Mouse (Mus musculus): Measurements from ENCODE around the gene Wfdc15b. TPM values are rescaled to one million over a fixed set of nuclear protein-coding genes. Genes with fewer than 3 reads are reported as not detected.

Wfdc15b gene
- polyA plus RNA-seq, 1 experiment from 2014 or later = not detected

- H3K79me2 ChIP-seq (ENCODE audit: inconsistent target) = no peaks in the 10 kb centered on the region
- H3K36me3 ChIP-seq (ENCODE audit: inconsistent target) = no peaks in the 10 kb centered on the region
- no peak overlapping the region for H3K27ac ChIP-seq
- H3K4me3 ChIP-seq (ENCODE audit: inconsistent target) = no peak overlapping the region
Observed at GRCm38 (mm10) chr2:164192279-164192678, 29.2 kb downstream of the Wfdc15b start.

GRCm38 (mm10) chr2:164190576-164190975 is 30.9 kb downstream of the Wfdc15b start, which contains the start of gene Wfdc12:
Gene Wfdc12, minus strand, starts transcription at chr2:164190608.
- no peaks in the 10 kb centered on the region for H3K79me2 ChIP-seq (ENCODE audit: inconsistent target)
- no peaks in the 10 kb centered on the region for H3K36me3 ChIP-seq (ENCODE audit: inconsistent target)
- no peak within 1 kb of the TSS for H3K27ac ChIP-seq
- WGBS (ENCODE audit: missing documents) = 91% methylated on average over 6 of the region's 6 CpGs
- H3K4me3 ChIP-seq (ENCODE audit: inconsistent target) = no peak within 1 kb of the TSS

GRCm38 (mm10) chr2:164188722-164189121 is 32.7 kb downstream of the Wfdc15b start:
- Histone ChIP-seq H3K27ac (no peak overlapping the region), H3K79me2 (ENCODE audit: inconsistent target) (no peaks in the 10 kb centered on the region), H3K4me3 (ENCODE audit: inconsistent target) (no peak overlapping the region), H3K36me3 (ENCODE audit: inconsistent target) (no peaks in the 10 kb centered on the region)
- 20% methylated on average over 5 of the region's 5 CpGs for WGBS (ENCODE audit: missing documents)

GRCm38 (mm10) chr2:164184145-164184719 is 37.2 kb downstream of the Wfdc15b start:
- H3K4me3 ChIP-seq (ENCODE audit: inconsistent target) = no peak overlapping the region
- WGBS (ENCODE audit: missing documents) = 47% methylated on average over 9 of the region's 9 CpGs

GRCm38 (mm10) chr2:164183340-164183739 is 38.1 kb downstream of the Wfdc15b start:
- H3K4me3 ChIP-seq (ENCODE audit: inconsistent target) = no peak overlapping the region
- WGBS (ENCODE audit: missing documents) = 96% methylated on average over 9 of the region's 9 CpGs

More at GRCm38 (mm10) chr2:164184145-164184719, 37.2 kb downstream of the Wfdc15b start:
- H3K27ac ChIP-seq = no peak overlapping the region
- no peaks in the 10 kb centered on the region for H3K79me2 ChIP-seq (ENCODE audit: inconsistent target)
- H3K36me3 ChIP-seq (ENCODE audit: inconsistent target) = no peaks in the 10 kb centered on the region

GRCm38 (mm10) chr2:164182692-164183255 is 38.7 kb downstream of the Wfdc15b start, which contains the start of gene Wfdc5:
Gene Wfdc5, minus strand, starts transcription at chr2:164182742.
- WGBS (ENCODE audit: missing documents) = 89% methylated on average over 7 of the region's 7 CpGs
- H3K4me3 ChIP-seq (ENCODE audit: inconsistent target) = no peak within 1 kb of the TSS
- H3K36me3 ChIP-seq (ENCODE audit: inconsistent target) = no peaks in the 10 kb centered on the region
- H3K79me2 ChIP-seq (ENCODE audit: inconsistent target) = no peaks in the 10 kb centered on the region
- no peak within 1 kb of the TSS for H3K27ac ChIP-seq

More at GRCm38 (mm10) chr2:164183340-164183739, 38.1 kb downstream of the Wfdc15b start:
- H3K27ac ChIP-seq = no peak overlapping the region
- no peaks in the 10 kb centered on the region for H3K36me3 ChIP-seq (ENCODE audit: inconsistent target)
- H3K79me2 ChIP-seq (ENCODE audit: inconsistent target) = no peaks in the 10 kb centered on the region

GRCm38 (mm10) chr2:164180770-164181169 is 40.7 kb downstream of the Wfdc15b start:
- 92% methylated on average over 4 of the region's 4 CpGs for WGBS (ENCODE audit: missing documents)
- Histone ChIP-seq H3K4me3 (ENCODE audit: inconsistent target) (no peak overlapping the region), H3K79me2 (ENCODE audit: inconsistent target) (no peaks in the 10 kb centered on the region), H3K27ac (no peak overlapping the region), H3K36me3 (ENCODE audit: inconsistent target) (no peaks in the 10 kb centered on the region)

GRCm38 (mm10) chr2:164180124-164180523 is 41.3 kb downstream of the Wfdc15b start:
- Histone ChIP-seq H3K36me3 (ENCODE audit: inconsistent target) (no peaks in the 10 kb centered on the region), H3K79me2 (ENCODE audit: inconsistent target) (no peaks in the 10 kb centered on the region), H3K4me3 (ENCODE audit: inconsistent target) (no peak overlapping the region), H3K27ac (no peak overlapping the region)
- WGBS (ENCODE audit: missing documents) = 63% methylated on average over 2 of the region's 3 CpGs

- no peak overlapping the region for H3K4me3 ChIP-seq (ENCODE audit: inconsistent target)
- no peaks in the 10 kb centered on the region for H3K79me2 ChIP-seq (ENCODE audit: inconsistent target)
- no peaks in the 10 kb centered on the region for H3K36me3 ChIP-seq (ENCODE audit: inconsistent target)
- no peak overlapping the region for H3K27ac ChIP-seq
- WGBS (ENCODE audit: missing documents) = 94% methylated on average over 5 of the region's 5 CpGs
Observed at GRCm38 (mm10) chr2:164177831-164178230, 43.6 kb downstream of the Wfdc15b start.

- Histone ChIP-seq H3K36me3 (ENCODE audit: inconsistent target) (no peaks in the 10 kb centered on the region), H3K79me2 (ENCODE audit: inconsistent target) (no peaks in the 10 kb centered on the region), H3K27ac (no peak overlapping the region), H3K4me3 (ENCODE audit: inconsistent target) (no peak overlapping the region)
- 31% methylated on average over 3 of the region's 3 CpGs for WGBS (ENCODE audit: missing documents)
Observed at GRCm38 (mm10) chr2:164175850-164176249, 45.6 kb downstream of the Wfdc15b start.

GRCm38 (mm10) chr2:164174649-164175395 is 46.6 kb downstream of the Wfdc15b start:
- WGBS (ENCODE audit: missing documents) = 75% methylated on average over 7 of the region's 8 CpGs
- Histone ChIP-seq H3K36me3 (ENCODE audit: inconsistent target) (no peaks in the 10 kb centered on the region), H3K4me3 (ENCODE audit: inconsistent target) (no peak overlapping the region), H3K27ac (no peak overlapping the region), H3K79me2 (ENCODE audit: inconsistent target) (no peaks in the 10 kb centered on the region)

- H3K27ac ChIP-seq = no peak overlapping the region
Observed at GRCm38 (mm10) chr2:164173394-164173793, 48.1 kb downstream of the Wfdc15b start.

GRCm38 (mm10) chr2:164170902-164171301 is 50.6 kb downstream of the Wfdc15b start, which contains the start of gene Kcns1:
Gene Kcns1, minus strand, starts transcription at chr2:164171113.
- 2% methylated on average over 27 of the region's 29 CpGs for WGBS (ENCODE audit: missing documents)
- H3K4me3 ChIP-seq (ENCODE audit: inconsistent target) = no peak within 1 kb of the TSS

More at GRCm38 (mm10) chr2:164173394-164173793, 48.1 kb downstream of the Wfdc15b start:
- H3K4me3 ChIP-seq (ENCODE audit: inconsistent target) = no peak overlapping the region
- no peaks in the 10 kb centered on the region for H3K79me2 ChIP-seq (ENCODE audit: inconsistent target)
- no peaks in the 10 kb centered on the region for H3K36me3 ChIP-seq (ENCODE audit: inconsistent target)
- 10% methylated on average over 3 of the region's 3 CpGs for WGBS (ENCODE audit: missing documents)

GRCm38 (mm10) chr2:164170326-164170725 is 51.1 kb downstream of the Wfdc15b start:
- H3K27ac ChIP-seq = no peak overlapping the region
- 28% methylated on average over 11 of the region's 11 CpGs for WGBS (ENCODE audit: missing documents)
- H3K36me3 ChIP-seq (ENCODE audit: inconsistent target) = no peaks in the 10 kb centered on the region
- no peaks in the 10 kb centered on the region for H3K79me2 ChIP-seq (ENCODE audit: inconsistent target)
- H3K4me3 ChIP-seq (ENCODE audit: inconsistent target) = no peak overlapping the region

More at GRCm38 (mm10) chr2:164170902-164171301, 50.6 kb downstream of the Wfdc15b start, which contains the start of gene Kcns1:
- Histone ChIP-seq H3K27ac (no peak within 1 kb of the TSS), H3K79me2 (ENCODE audit: inconsistent target) (no peaks in the 10 kb centered on the region), H3K36me3 (ENCODE audit: inconsistent target) (no peaks in the 10 kb centered on the region)

GRCm38 (mm10) chr2:164168571-164168946 is 52.9 kb downstream of the Wfdc15b start:
- Histone ChIP-seq H3K27ac (no peak overlapping the region), H3K79me2 (ENCODE audit: inconsistent target) (no peaks in the 10 kb centered on the region), H3K36me3 (ENCODE audit: inconsistent target) (no peaks in the 10 kb centered on the region), H3K4me3 (ENCODE audit: inconsistent target) (no peak overlapping the region)
- 17% methylated on average over 39 of the region's 42 CpGs for WGBS (ENCODE audit: missing documents)
